ENCODE assay signal across 13 mouse cellular contexts in the genomic region with DNA sequence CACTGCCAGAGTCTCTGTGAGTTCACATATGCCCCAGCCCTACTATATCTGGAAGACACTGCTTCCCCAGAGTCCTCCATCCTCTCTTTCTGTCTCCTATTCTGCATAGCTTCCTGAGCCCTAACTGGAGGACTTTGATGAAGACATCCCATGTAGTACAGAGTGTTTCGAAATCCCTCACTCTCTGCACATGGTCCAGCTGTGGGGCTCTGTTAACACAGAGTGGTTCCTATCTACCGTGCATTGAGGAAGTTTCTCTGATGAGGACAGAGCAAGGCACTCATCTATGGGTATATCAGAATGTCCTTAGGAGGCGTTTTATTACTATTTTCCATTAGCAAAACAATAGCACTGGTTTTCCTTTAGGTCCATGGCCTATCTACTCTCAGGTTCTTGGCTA.
"Had no signal": no experiment of that assay in that cellular context is flagged by ENCODE, and none has a peak within 500 bp of the region (broad histone marks: within the 10 kb centered on the region; RNA-seq: fewer than 3 reads in every experiment).

No protein-coding gene starts in this region.

- DNase-seq: kidney, adult 18-20 months; kidney, adult 9 months; kidney, postnatal 25 days; left cerebral cortex, postnatal 4 days; lung, embryonic 14.5 days; lung, postnatal 10 days; midbrain, embryonic 14.5 days; retina, postnatal 1 day; thymus, adult 18-20 months; thymus, postnatal 36 days had no signal

- ATAC-seq: inflammation-experienced regulatory T-cells, adult 6 months; intestine, embryonic 16.5 days; liver, embryonic 12.5 days had no signal
